Mouse (Mus musculus): ENCODE results near the gene Pea15a. TPM values are rescaled to one million over a fixed set of nuclear protein-coding genes. Genes with fewer than 3 reads are reported as not detected.

Gene Pea15a
- polyA plus RNA-seq, 1 experiment, result 321 TPM

- DNase-seq (ENCODE audit: low read depth), result no peak
- TF ChIP-seq POLR2A (IDR thresholded peaks at IDR 0.05; ENCODE audit: borderline replicate concordance, extremely low read depth, insufficient read depth, insufficient read length, poor library complexity, severe bottlenecking), result no peak
- TF ChIP-seq CTCF (IDR thresholded peaks at IDR 0.05; ENCODE audit: borderline replicate concordance, extremely low read depth, insufficient read depth, insufficient read length), result no peak
Observed at GRCm38 (mm10) chr1:172169809-172170208, 36.8 kb downstream of the Pea15a start.

- no peak for DNase-seq (ENCODE audit: low read depth)
- TF ChIP-seq CTCF (IDR thresholded peaks at IDR 0.05; ENCODE audit: borderline replicate concordance, extremely low read depth, insufficient read depth, insufficient read length) (no peak), POLR2A (IDR thresholded peaks at IDR 0.05; ENCODE audit: borderline replicate concordance, extremely low read depth, insufficient read depth, insufficient read length, poor library complexity, severe bottlenecking) (no peak)
Observed at GRCm38 (mm10) chr1:172167911-172168310, 38.7 kb downstream of the Pea15a start.

- no peak for DNase-seq (ENCODE audit: low read depth)
- TF ChIP-seq POLR2A (IDR thresholded peaks at IDR 0.05; ENCODE audit: borderline replicate concordance, extremely low read depth, insufficient read depth, insufficient read length, poor library complexity, severe bottlenecking) (no peak), CTCF (IDR thresholded peaks at IDR 0.05; ENCODE audit: borderline replicate concordance, extremely low read depth, insufficient read depth, insufficient read length) (no peak)
Observed at GRCm38 (mm10) chr1:172162959-172163358, 43.6 kb downstream of the Pea15a start.

- DNase-seq (ENCODE audit: low read depth), result peak; percentile 75
- TF ChIP-seq POLR2A (IDR thresholded peaks at IDR 0.05; ENCODE audit: borderline replicate concordance, extremely low read depth, insufficient read depth, insufficient read length, poor library complexity, severe bottlenecking) (no peak), CTCF (IDR thresholded peaks at IDR 0.05; ENCODE audit: borderline replicate concordance, extremely low read depth, insufficient read depth, insufficient read length) (peak; percentile 56; the same call in 1 of the 2 replicates)
Observed at GRCm38 (mm10) chr1:172162009-172162408, 44.6 kb downstream of the Pea15a start.

- no peak for DNase-seq (ENCODE audit: low read depth)
- TF ChIP-seq POLR2A (IDR thresholded peaks at IDR 0.05; ENCODE audit: borderline replicate concordance, extremely low read depth, insufficient read depth, insufficient read length, poor library complexity, severe bottlenecking) (no peak), CTCF (IDR thresholded peaks at IDR 0.05; ENCODE audit: borderline replicate concordance, extremely low read depth, insufficient read depth, insufficient read length) (no peak)
Observed at GRCm38 (mm10) chr1:172160508-172160907, 46.1 kb downstream of the Pea15a start.

- TF ChIP-seq POLR2A (IDR thresholded peaks at IDR 0.05; ENCODE audit: borderline replicate concordance, extremely low read depth, insufficient read depth, insufficient read length, poor library complexity, severe bottlenecking) (no peak), CTCF (IDR thresholded peaks at IDR 0.05; ENCODE audit: borderline replicate concordance, extremely low read depth, insufficient read depth, insufficient read length) (no peak)
- no peak for DNase-seq (ENCODE audit: low read depth)
Observed at GRCm38 (mm10) chr1:172159970-172160369, 46.6 kb downstream of the Pea15a start.

GRCm38 (mm10) chr1:172155518-172155917 lies 51.1 kb downstream of the Pea15a start:
- TF ChIP-seq CTCF (IDR thresholded peaks at IDR 0.05; ENCODE audit: borderline replicate concordance, extremely low read depth, insufficient read depth, insufficient read length) (no peak), POLR2A (IDR thresholded peaks at IDR 0.05; ENCODE audit: borderline replicate concordance, extremely low read depth, insufficient read depth, insufficient read length, poor library complexity, severe bottlenecking) (no peak)
- DNase-seq (ENCODE audit: low read depth), result no peak

GRCm38 (mm10) chr1:172154536-172154935 lies 52.1 kb downstream of the Pea15a start:
- no peak for TF ChIP-seq CTCF (IDR thresholded peaks at IDR 0.05; ENCODE audit: borderline replicate concordance, extremely low read depth, insufficient read depth, insufficient read length)
- no peak for TF ChIP-seq POLR2A (IDR thresholded peaks at IDR 0.05; ENCODE audit: borderline replicate concordance, extremely low read depth, insufficient read depth, insufficient read length, poor library complexity, severe bottlenecking)
- no peak for DNase-seq (ENCODE audit: low read depth)

GRCm38 (mm10) chr1:172148955-172149815 lies 57.4 kb downstream of the Pea15a start:
- TF ChIP-seq CTCF (IDR thresholded peaks at IDR 0.05; ENCODE audit: borderline replicate concordance, extremely low read depth, insufficient read depth, insufficient read length) (no peak), POLR2A (IDR thresholded peaks at IDR 0.05; ENCODE audit: borderline replicate concordance, extremely low read depth, insufficient read depth, insufficient read length, poor library complexity, severe bottlenecking) (no peak)
- DNase-seq (ENCODE audit: low read depth), result peak; percentile 33

- peak; percentile 63 for DNase-seq (ENCODE audit: low read depth)
- TF ChIP-seq CTCF (IDR thresholded peaks at IDR 0.05; ENCODE audit: borderline replicate concordance, extremely low read depth, insufficient read depth, insufficient read length), result no peak
- TF ChIP-seq POLR2A (IDR thresholded peaks at IDR 0.05; ENCODE audit: borderline replicate concordance, extremely low read depth, insufficient read depth, insufficient read length, poor library complexity, severe bottlenecking), result no peak
Observed at GRCm38 (mm10) chr1:172148279-172148954, 58.2 kb downstream of the Pea15a start.

- no peak for TF ChIP-seq CTCF (IDR thresholded peaks at IDR 0.05; ENCODE audit: borderline replicate concordance, extremely low read depth, insufficient read depth, insufficient read length)
- TF ChIP-seq POLR2A (IDR thresholded peaks at IDR 0.05; ENCODE audit: borderline replicate concordance, extremely low read depth, insufficient read depth, insufficient read length, poor library complexity, severe bottlenecking), result peak; percentile 97
- peak; percentile 99 for DNase-seq (ENCODE audit: low read depth)
Observed at GRCm38 (mm10) chr1:172147835-172148278, 58.7 kb downstream of the Pea15a start, which contains the start of gene Dcaf8. Gene Dcaf8 (plus strand): TSS chr1:172148084.

Other genes starting within 250 kb of the Pea15a start
- gene Vangl2, start 178.4 kb downstream of the Pea15a start, polyA plus RNA-seq (2012; rRNA removed), result 61.5 and 87.3 TPM in 2 replicates
- 14.8 and 19.3 TPM in 2 replicates for gene Nhlh1, start 149.2 kb downstream of the Pea15a start, polyA plus RNA-seq (2012; rRNA removed)
- gene Copa, start 124.3 kb downstream of the Pea15a start, polyA plus RNA-seq (2012; rRNA removed), result 79.5 and 135 TPM in 2 replicates
- 136 and 139 TPM in 2 replicates for gene Ncstn, start 124.0 kb downstream of the Pea15a start, polyA plus RNA-seq (2012; rRNA removed)
- 105 and 106 TPM in 2 replicates for gene Pex19, start 80.0 kb downstream of the Pea15a start, polyA plus RNA-seq (2012; rRNA removed)
- gene Dcaf8, start 58.7 kb downstream of the Pea15a start, polyA plus RNA-seq (2012; rRNA removed), result 76.6 and 84.5 TPM in 2 replicates
- 2.6 and 3.9 TPM in 2 replicates for gene Casq1, start 13.1 kb upstream of the Pea15a start, polyA plus RNA-seq (2012; rRNA removed)
- 0.05 and 0.08 TPM in 2 replicates for gene Atp1a4, start 51.6 kb upstream of the Pea15a start, polyA plus RNA-seq (2012; rRNA removed)
- 110 and 207 TPM in 2 replicates for gene Igsf8, start 54.8 kb upstream of the Pea15a start, polyA plus RNA-seq (2012; rRNA removed)
- 51.5 and 82.9 TPM in 2 replicates for gene Atp1a2, start 91.3 kb upstream of the Pea15a start, polyA plus RNA-seq (2012; rRNA removed)
- 6.9 and 8.0 TPM in 2 replicates for gene Kcnj9, start 122.5 kb upstream of the Pea15a start, polyA plus RNA-seq (2012; rRNA removed)
- gene Kcnj10, start 134.4 kb upstream of the Pea15a start, polyA plus RNA-seq (2012; rRNA removed), result 3.2 and 5.9 TPM in 2 replicates
- gene Pigm, start 169.7 kb upstream of the Pea15a start, polyA plus RNA-seq (2012; rRNA removed), result 9.4 and 9.8 TPM in 2 replicates